Mouse (Mus musculus) large intestine, adult 2 months (tissue): ENCODE results near the gene Mageh1. TPM values are rescaled to one million over a fixed set of nuclear protein-coding genes. Genes with fewer than 3 reads are reported as not detected.
"Not testable (repeated sequence)": the region's sequence is repeated elsewhere in the genome, so short reads cannot be mapped to it uniquely, and the experiment has no call there.

ENCODE experiments used
- DNase-seq: peaks from one replicate; pipeline ENCODE4 v3.0.0-alpha.2; 2012; ENCODE audit warnings: low read depth, low spot score
- WGBS: fragments of 180-500 bp; shearing (Covaris S2); methylation state at CpG from one replicate; pipeline ENCODE4 v1.1.7; 2018; 5-methylcytosine and 5-hydroxymethylcytosine counted together
- polyA plus RNA-seq: library from polyadenylated mRNA; depleted of rRNA; stranded (reverse); fragments of >200 nt; gene quantifications from 2 replicates; pipeline ENCODE4 v1.2.3, GENCODE M21; 2012; rRNA removed

The Mageh1 gene
- polyA plus RNA-seq = 2.6 and 2.8 TPM in 2 replicates

DNA sequence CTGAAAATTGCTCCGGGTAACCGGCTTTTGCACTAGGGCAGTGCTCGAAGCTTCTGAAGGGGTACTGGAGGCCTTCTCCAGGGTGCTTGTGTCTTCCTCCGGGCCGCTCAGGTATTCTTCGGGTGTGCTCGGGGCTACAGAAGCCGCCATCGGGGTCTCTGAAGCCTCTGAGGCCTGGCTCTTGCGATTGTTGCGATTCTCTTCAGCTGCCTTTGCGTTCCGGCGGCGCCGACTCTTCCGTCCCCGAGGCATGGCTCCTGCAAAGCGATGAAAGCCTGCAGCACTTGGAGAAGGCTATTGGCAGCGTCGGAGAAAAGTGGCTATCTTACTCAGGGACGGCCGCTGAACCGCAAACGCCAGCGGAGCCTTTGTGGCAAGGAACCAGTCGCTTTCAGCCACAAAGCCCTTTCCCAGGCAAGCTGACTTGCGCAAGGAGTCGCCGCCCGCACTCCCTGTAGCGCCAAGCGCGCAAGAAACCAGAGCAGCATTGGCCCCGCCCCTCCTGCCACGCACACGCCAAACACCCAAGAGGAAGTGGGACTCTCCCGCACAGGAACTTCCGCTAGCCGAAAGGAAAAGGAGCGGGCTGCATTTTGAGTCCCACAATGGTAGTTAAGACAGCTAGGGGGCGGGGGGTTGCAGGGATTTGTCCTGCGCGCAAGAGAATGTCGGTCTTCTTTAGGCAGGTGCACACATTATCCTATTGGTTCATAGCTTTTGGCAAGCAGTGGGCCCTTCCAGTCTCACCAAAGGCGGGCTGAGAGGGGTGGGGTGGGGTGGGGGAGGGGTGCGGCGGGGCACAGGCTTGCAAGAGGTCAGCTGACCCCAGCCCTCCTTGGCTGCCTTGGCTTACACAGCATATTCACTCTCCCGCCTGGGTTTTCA is at the start of gene Mageh1:
Mageh1 (minus strand) TSS at position 489 of the 885 bp plus-strand sequence.
- peak; percentile 29 for DNase-seq
- 25% methylated on average over 49 of the region's 49 CpGs for WGBS

DNA sequence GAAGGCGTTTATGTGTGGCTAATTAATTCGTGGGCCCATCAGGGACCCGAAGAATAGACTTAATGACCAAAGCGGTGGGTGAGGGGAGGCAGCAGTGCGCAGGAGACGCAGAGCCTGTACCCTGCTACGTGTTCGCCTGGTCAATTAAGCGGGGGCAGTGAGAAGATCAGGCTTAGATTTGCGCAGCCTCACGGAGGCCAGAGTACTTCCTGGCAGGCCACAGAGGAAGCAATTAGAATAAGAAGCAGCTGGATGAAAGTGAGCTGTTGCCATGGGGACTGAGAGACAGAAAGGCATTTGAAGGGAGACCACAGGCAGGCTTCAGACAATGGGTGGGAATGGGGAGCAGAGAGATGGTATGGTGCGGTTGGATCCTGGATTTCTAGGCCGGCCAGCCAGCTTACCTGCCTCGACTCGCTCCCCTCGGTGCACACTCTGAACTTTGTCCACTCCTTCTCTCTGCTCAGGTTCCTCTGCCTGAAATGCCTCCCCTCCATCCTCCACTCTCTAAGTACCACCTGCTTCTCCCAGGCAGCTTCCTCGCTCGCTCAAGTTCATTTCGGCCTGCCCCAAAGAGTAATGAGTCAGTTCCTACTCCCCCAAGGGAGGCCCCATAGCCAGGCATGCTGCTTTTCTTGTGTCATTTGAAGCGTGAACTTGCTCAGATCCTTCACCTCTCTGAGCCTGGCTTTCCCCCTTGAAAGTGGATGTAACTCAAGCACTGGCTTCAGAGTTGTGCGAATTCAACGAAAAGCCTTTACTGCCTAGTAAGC is 783 bp upstream of the Mageh1 start:
- WGBS = 49% methylated on average over 7 of the region's 22 CpGs

DNA sequence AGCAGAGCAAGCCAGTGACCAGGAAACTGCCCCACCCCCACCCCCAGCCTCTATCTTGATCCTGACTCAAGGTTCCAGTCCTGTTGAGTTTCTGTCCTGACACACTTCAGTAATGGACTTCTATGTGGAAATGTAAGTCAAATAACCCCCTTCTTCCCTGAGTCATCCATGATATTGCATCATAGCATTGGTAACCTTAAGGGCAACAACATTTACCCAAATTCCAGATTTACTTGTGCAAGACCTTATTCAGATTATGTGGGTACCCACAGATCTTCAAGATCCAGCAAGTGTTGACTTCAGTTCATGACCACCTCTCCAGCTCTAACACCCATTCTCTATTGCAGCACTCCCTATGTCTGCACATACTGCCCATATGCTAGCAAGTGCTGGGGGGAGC is 5.8 kb downstream of the Mageh1 start:
- not testable (repeated sequence) for DNase-seq

More for the DNA sequence above, 783 bp upstream of the Mageh1 start:
- not testable (repeated sequence) for DNase-seq

DNA sequence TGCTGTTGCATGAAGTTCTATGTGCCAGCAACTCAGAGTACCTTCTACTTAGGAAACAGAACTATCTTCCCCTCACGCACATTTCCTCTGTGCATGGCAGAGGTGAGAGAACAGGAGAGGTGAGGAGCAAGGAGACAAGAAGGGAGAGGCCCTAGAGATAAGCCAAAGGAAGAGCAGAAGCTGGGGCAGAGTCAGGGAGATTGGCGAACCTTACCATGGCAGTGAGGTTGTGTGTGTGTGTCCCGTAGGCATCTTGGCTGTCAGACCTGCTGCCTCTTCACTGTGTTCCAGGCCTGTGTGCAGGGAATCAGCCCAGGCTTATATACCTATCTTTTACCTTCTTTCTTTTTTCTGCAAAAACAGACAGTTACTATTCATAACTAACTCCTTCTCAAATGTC is 11.7 kb downstream of the Mageh1 start:
- WGBS = 82% methylated on average over 3 of the region's 3 CpGs
- DNase-seq = not testable (repeated sequence)

DNA sequence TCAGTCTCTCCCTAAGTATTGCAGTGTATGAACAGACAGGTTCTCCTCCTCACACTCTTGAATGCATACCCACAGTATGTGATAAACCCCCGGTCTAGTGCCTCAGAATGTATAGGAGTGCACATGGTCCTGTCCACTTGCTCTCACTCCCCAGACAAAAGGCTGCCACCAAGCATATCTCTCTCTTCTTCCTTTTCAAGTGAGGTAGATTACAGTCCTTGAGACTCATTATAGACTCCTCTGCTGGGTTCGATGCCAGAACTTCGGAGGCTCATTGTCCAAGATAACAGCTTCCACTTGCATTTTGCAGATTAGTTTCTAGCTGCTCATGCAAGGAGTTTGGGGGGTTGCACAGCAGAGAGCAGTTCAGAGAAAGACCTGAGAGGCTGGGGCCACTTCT is 12.1 kb downstream of the Mageh1 start:
- no CpG with 5 or more reads among the region's 3 CpGs for WGBS
- DNase-seq = not testable (repeated sequence)

DNA sequence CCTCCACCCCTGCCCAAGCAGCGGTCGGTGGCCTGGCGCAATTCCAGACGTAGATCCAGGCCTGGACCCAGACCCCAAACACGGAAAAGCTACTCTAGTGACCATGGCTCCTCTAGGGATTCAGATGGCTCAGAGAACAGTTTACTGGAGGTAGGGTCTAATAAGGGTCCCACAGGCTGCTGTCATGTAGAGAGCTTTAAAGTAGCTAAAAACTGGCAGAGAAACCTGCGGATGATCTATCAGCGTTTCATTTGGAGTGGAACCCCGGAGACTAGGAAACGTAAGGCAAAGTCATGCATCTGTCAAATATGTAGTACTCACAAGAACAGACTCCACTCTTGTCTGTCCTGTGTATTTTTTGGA is 29.7 kb downstream of the Mageh1 start:
- WGBS = 27% methylated on average over 9 of the region's 9 CpGs
- no peak for DNase-seq

DNA sequence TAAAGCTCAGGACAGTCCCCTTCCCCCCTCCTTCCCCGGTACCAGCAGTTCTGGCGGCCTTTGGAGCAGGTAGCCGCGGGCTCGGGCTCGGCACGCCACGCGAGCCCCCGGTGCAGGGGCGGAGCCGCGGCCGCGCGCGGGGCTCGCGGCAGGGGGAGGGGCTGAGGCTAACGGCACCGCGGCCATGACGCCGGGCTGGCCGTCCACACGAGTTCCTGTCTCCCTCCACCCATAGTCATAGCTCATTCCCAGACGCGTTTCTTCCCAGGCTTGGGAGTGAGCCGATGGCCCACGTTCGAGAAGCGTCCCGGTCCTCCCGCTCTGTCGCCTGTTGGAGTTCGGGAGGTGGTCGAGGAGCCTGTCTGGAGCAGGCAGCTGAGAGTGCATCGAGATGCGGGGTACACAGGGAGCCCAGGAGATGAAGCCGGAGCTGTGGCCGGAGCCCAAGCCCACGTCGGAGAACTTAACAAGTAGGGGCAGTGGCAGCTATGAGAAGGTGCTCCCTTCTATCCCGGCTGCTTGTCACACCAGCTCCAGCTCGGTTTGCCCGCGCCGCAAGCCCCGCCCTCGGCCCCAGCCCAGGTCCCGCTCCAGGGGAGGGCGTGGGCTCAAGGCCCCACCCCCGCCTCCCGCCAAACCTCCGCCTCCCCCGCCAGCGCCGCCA is 30.2 kb downstream of the Mageh1 start:
- 20% methylated on average over 57 of the region's 58 CpGs for WGBS
- DNase-seq = no peak

DNA sequence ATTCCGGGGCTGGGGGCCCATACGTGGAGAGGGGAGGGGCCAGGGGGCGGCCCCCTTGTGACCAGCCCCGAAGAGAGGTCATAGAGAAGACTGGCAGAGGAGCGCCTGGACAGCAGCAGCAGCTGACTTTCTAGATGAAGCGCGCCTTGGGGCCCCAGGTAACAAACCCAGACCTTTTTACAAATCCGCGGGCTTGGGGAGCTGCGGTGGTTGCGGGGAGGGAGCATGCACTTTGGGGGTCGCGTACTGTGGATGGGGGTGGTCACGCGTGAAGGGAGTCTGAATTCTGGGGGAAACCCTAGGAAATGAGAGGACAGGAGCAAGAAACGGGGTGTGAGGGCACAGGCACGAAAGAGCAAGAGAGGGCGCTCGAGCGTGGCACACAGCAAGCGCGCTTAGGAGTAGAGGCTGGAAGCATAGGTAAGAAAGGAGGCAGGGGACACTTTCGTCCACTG is 31.0 kb downstream of the Mageh1 start, which contains the start of gene Usp51:
Usp51 (plus strand) TSS at position 83 of the 455 bp plus-strand sequence.
- DNase-seq = no peak
- WGBS = 19% methylated on average over 23 of the region's 23 CpGs

DNA sequence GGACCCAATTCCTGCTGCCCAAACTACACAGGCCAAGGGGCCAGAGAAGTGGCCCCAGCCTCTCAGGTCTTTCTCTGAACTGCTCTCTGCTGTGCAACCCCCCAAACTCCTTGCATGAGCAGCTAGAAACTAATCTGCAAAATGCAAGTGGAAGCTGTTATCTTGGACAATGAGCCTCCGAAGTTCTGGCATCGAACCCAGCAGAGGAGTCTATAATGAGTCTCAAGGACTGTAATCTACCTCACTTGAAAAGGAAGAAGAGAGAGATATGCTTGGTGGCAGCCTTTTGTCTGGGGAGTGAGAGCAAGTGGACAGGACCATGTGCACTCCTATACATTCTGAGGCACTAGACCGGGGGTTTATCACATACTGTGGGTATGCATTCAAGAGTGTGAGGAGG is 41.3 kb downstream of the Mageh1 start:
- DNase-seq = not testable (repeated sequence)
- WGBS = no CpG with 5 or more reads among the region's 3 CpGs

DNA sequence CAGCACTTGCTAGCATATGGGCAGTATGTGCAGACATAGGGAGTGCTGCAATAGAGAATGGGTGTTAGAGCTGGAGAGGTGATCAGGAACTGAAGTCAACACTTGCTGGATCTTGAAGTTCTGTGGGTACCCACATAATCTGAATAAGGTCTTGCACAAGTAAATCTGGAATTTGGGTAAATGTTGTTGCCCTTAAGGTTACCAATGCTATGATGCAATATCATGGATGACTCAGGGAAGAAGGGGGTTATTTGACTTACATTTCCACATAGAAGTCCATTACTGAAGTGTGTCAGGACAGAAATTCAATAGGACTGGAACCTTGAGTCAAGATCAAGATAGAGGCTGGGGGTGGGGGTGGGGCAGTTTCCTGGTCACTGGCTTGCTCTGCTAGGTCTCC is 47.5 kb downstream of the Mageh1 start:
- not testable (repeated sequence) for DNase-seq

Other genes with a start within 250 kb of the Mageh1 start
- not detected in 2 replicates for gene Usp51, start 31.1 kb downstream of the Mageh1 start, polyA plus RNA-seq
- gene Foxr2, start 81.2 kb upstream of the Mageh1 start, polyA plus RNA-seq = not detected in 2 replicates
- gene Rragb, start 102.4 kb upstream of the Mageh1 start, polyA plus RNA-seq = 0.43 and 0.69 TPM in 2 replicates
- 0.17 and 0.26 TPM in 2 replicates for gene Klf8, start 199.9 kb upstream of the Mageh1 start, polyA plus RNA-seq